Mouse (Mus musculus): ENCODE results near the gene 1700017D01Rik. TPM values are rescaled to one million over a fixed set of nuclear protein-coding genes. Genes with fewer than 3 reads are reported as not detected.

Gene 1700017D01Rik
- polyA plus RNA-seq, 1 experiment, result not detected

DNA sequence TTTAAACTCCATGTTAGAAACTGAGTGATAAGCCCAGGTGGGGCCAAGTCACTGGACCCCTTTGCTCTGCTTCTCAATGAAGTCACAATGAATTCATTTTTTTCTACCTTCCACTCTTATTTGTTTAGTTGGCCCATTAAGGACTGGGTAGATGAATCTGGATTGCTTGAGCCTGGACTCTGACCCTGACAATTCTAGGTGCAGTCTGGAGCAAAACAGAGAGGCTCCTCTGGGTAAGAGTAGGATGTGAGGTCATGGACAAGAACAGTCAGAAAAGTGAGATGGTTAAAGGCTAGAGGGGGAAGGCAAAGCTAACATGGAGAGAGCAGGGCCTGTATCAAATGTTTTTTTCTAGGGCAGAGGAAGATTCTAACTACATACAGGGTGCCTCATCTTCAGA, 81.2 kb downstream of the 1700017D01Rik start:
- Histone ChIP-seq H3K4me1 (ENCODE audit: control insufficient read depth, insufficient read depth, insufficient read length, low read length) (peaks cover 18% of the 10 kb centered on the region), H3K4me3 (ENCODE audit: low read depth, low read length) (no peak overlapping the region), H3K36me3 (ENCODE audit: control insufficient read depth, insufficient read depth, low read length) (peaks cover 6% of the 10 kb centered on the region; the same call in 1 of the 2 replicates), H3K27me3 (ENCODE audit: control insufficient read depth, insufficient read depth, low read length) (no peaks in the 10 kb centered on the region), H3K27ac (ENCODE audit: insufficient read depth, low read depth, low read length) (peak overlapping the region; percentile 97)
- no peak for TF ChIP-seq CTCF (IDR thresholded peaks at IDR 0.05; ENCODE audit: extremely low read depth, insufficient read length, insufficient replicate concordance, low read depth, low read length)
- TF ChIP-seq POLR2A (IDR thresholded peaks at IDR 0.05; ENCODE audit: low read depth, low read length), result no peak

DNA sequence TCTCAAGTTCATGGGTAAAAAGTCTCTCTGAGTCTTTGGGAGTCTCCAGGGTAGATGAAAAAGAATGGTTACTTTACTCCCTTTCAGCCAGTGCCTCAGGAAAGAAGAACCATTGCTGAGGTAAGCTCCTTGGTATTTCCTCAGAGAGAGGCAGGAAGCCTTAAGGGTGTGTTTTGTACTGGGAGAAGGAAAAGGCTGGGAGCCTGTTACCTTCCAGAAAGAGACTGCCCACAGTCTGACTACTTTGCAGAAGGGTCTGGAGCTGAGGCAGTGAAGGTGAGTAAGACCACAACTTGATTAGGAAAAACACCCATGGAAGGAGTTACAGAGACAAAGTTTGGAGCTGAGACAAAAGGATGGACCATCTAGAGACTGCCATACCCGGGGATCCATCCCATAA, 82.2 kb downstream of the 1700017D01Rik start:
- WGBS, result 47% methylated on average over 1 of the region's 1 CpGs
- no peak for TF ChIP-seq POLR2A (IDR thresholded peaks at IDR 0.05; ENCODE audit: low read depth, low read length)
- TF ChIP-seq CTCF (IDR thresholded peaks at IDR 0.05; ENCODE audit: extremely low read depth, insufficient read length, insufficient replicate concordance, low read depth, low read length), result no peak
- peaks cover 16% of the 10 kb centered on the region for H3K4me1 ChIP-seq (ENCODE audit: control insufficient read depth, insufficient read depth, insufficient read length, low read length)

DNA sequence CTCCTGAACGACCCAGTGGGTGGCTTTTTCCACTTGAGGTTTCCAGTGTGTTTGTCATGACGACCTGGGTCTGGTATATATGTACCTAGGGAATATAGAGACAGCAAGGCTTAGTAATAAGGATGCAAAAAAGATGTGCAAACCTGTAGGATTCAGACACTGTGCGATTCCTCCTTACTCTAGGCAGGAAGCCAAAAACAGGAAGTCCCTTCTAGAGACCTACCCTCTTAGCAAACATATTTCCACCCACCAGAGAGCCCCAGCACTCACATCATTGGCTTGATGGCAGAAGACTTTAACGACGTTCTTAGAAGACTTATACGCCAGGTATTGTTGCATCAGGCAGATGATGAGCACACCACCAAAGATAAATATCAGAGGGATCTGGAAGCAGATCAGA, 82.7 kb downstream of the 1700017D01Rik start:
- WGBS, result 62% methylated on average over 6 of the region's 6 CpGs
- no peak for TF ChIP-seq POLR2A (IDR thresholded peaks at IDR 0.05; ENCODE audit: low read depth, low read length)
- TF ChIP-seq CTCF (IDR thresholded peaks at IDR 0.05; ENCODE audit: extremely low read depth, insufficient read length, insufficient replicate concordance, low read depth, low read length), result no peak
- no peaks in the 10 kb centered on the region for H3K27me3 ChIP-seq (ENCODE audit: control insufficient read depth, insufficient read depth, low read length)
- peak overlapping the region; percentile 75 for H3K27ac ChIP-seq (ENCODE audit: insufficient read depth, low read depth, low read length)
- no peak overlapping the region for H3K4me3 ChIP-seq (ENCODE audit: low read depth, low read length)
- H3K4me1 ChIP-seq (ENCODE audit: control insufficient read depth, insufficient read depth, insufficient read length, low read length), result peaks cover 12% of the 10 kb centered on the region
- H3K36me3 ChIP-seq (ENCODE audit: control insufficient read depth, insufficient read depth, low read length), result peaks cover 6% of the 10 kb centered on the region; the same call in 1 of the 2 replicates

More for the DNA sequence above, 82.2 kb downstream of the 1700017D01Rik start:
- H3K27me3 ChIP-seq (ENCODE audit: control insufficient read depth, insufficient read depth, low read length), result no peaks in the 10 kb centered on the region
- H3K4me3 ChIP-seq (ENCODE audit: low read depth, low read length), result no peak overlapping the region
- H3K27ac ChIP-seq (ENCODE audit: insufficient read depth, low read depth, low read length), result peak overlapping the region; percentile 75
- H3K36me3 ChIP-seq (ENCODE audit: control insufficient read depth, insufficient read depth, low read length), result peaks cover 6% of the 10 kb centered on the region; the same call in 1 of the 2 replicates

Other genes starting within 250 kb of the 1700017D01Rik start
- 23.6 and 26.8 TPM in 2 replicates for gene Tmem109, start 248.9 kb downstream of the 1700017D01Rik start, polyA plus RNA-seq (2012; rRNA removed)
- 63.6 and 114 TPM in 2 replicates for gene Prpf19, start 235.6 kb downstream of the 1700017D01Rik start, polyA plus RNA-seq (2012; rRNA removed)
- 0.05 and 0.14 TPM in 2 replicates for gene Zp1, start 210.2 kb downstream of the 1700017D01Rik start, polyA plus RNA-seq (2012; rRNA removed)
- gene Ptgdr2, start 193.7 kb downstream of the 1700017D01Rik start, polyA plus RNA-seq (2012; rRNA removed), result 0.86 and 1.1 TPM in 2 replicates
- 2.5 and 3.2 TPM in 2 replicates for gene Ccdc86, start 181.6 kb downstream of the 1700017D01Rik start, polyA plus RNA-seq (2012; rRNA removed)
- 103 and 341 TPM in 2 replicates for gene Ms4a10, start 156.2 kb downstream of the 1700017D01Rik start, polyA plus RNA-seq (2012; rRNA removed)
- gene Ms4a15, start 137.6 kb downstream of the 1700017D01Rik start, polyA plus RNA-seq (2012; rRNA removed), result 0.20 and 1.9 TPM in 2 replicates
- gene Ms4a18, start 112.8 kb downstream of the 1700017D01Rik start, polyA plus RNA-seq (2012; rRNA removed), result 30.4 and 79.4 TPM in 2 replicates
- gene Ms4a8a, start 49.8 kb downstream of the 1700017D01Rik start, polyA plus RNA-seq (2012; rRNA removed), result 173 and 417 TPM in 2 replicates
- gene 1700025F22Rik, start 34.4 kb upstream of the 1700017D01Rik start, polyA plus RNA-seq (2012; rRNA removed), result not detected in 2 replicates
- gene Ms4a13, start 65.9 kb upstream of the 1700017D01Rik start, polyA plus RNA-seq (2012; rRNA removed), result not detected in 2 replicates
- gene Ms4a12, start 101.6 kb upstream of the 1700017D01Rik start, polyA plus RNA-seq (2012; rRNA removed), result 4.1 and 5.8 TPM in 2 replicates
- 0.14 and 0.52 TPM in 2 replicates for gene Ms4a1, start 135.4 kb upstream of the 1700017D01Rik start, polyA plus RNA-seq (2012; rRNA removed)
- gene Ms4a5, start 153.0 kb upstream of the 1700017D01Rik start, polyA plus RNA-seq (2012; rRNA removed), result not detected in 2 replicates
- 0.05 and 0.10 TPM in 2 replicates for gene Ms4a14, start 183.6 kb upstream of the 1700017D01Rik start, polyA plus RNA-seq (2012; rRNA removed)
- gene Ms4a7, start 205.3 kb upstream of the 1700017D01Rik start, polyA plus RNA-seq (2012; rRNA removed), result 0.91 and 1.0 TPM in 2 replicates
- gene Ms4a4a, start 244.6 kb upstream of the 1700017D01Rik start, polyA plus RNA-seq (2012; rRNA removed), result 0.35 and 0.41 TPM in 2 replicates

Measured in small intestine, adult 2 months (tissue).